Mouse (Mus musculus) thymus, postnatal 36 days (tissue): ENCODE measurements around the gene Fam122c.
"Not testable (repeated sequence)": the region's sequence is repeated elsewhere in the genome, so short reads cannot be mapped to it uniquely, and the experiment has no call there.

Experiments used
- DNase-seq, 2 experiments: peaks; one replicate each; pipeline ENCODE4 v3.0.0; 2022; ENCODE audit warnings: mixed read lengths in 2 of 2

The Fam122c gene

DNA sequence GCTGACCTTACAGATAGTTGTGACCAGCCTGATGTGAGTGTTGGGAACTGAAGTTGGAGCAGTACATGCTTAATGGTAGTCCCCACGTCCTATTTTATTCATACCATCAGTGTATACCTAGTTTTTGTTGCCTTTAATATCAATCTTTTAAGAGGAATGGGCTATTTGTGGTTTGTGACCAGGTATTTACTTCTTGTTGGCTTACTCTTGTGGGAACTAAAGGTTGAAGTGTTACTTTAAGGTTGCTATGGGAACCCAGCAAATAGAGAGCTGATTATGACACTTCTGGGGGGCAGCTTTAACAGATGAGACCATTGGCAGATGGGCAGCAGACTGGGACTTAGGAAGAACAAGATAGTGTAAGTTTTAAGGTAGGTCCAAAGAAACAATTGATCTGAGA, at the start of gene Fam122c:
Fam122c (plus strand) TSS at position 301 of the 400 bp plus-strand sequence.
- no peak for DNase-seq

DNA sequence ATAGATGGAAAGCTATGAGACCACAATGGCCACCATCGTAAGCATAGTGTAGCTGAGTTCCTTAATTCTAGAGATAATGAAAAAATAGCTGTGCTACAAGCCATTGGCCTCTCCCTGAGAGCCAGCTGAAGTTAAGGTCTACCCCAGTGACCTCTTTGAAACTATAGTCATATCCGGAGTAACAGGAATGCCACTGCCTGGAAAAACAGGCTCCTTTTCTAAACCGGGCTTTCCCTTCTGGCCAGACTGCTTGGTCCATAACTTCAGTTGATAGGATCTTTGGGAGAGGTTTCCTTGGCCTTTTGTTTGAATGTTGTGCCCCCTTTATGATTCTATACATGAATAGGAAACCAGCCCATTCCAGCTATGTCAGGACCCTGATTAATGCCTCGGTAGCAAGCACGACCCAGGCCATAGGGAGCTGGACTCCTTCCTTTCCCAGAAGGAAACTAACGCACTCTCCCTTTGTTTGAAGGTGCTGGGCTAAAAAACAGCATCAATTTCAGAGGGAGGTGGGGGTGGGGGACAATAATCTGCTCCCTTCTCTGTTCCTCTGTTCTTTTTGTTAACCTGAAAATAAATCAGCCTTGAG, 48.8 kb upstream of the Fam122c start:
- no peak for DNase-seq

- DNase-seq, result no peak
Measured at GRCm38 (mm10) chrX:53231965-53232364, 41.3 kb upstream of the Fam122c start.

DNA sequence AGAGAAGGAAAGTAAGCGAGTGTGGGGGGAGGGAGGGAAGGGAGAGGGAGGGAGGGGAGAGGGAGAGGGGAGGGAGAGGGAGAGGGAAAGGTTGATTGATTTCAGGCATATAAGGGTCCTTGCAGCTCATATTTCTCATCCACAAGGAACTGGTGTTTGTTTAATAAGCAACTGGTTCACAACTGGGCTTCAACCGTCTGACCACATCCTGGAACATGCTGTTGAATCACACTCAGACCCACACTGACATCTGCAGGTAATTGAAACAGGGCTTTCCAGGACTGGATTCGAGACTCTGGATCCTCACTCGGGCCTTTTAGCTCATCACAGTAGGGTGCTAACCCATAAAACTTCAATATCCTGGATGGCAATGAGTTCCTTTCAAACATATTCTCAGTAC, 39.5 kb upstream of the Fam122c start:
- no peak for DNase-seq

DNA sequence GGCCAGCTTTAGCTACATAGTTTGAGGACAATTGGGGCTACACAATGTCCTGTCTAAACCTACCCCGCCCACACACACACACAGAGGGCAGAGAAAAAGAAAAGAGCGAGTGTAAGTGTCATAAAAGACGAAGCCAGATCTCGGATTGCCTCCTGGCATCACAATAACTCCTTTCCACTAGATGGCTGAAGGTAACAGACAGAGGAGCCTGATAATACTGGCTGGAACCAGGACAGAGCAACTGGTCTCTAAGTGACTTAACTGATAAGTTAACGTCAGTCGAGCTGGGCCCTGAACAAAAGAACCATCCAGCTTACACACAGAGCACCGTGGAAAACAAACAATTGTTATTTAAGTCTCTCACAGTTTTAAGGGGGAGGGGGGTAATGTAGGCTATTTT, 36.8 kb upstream of the Fam122c start:
- DNase-seq, result no peak

DNA sequence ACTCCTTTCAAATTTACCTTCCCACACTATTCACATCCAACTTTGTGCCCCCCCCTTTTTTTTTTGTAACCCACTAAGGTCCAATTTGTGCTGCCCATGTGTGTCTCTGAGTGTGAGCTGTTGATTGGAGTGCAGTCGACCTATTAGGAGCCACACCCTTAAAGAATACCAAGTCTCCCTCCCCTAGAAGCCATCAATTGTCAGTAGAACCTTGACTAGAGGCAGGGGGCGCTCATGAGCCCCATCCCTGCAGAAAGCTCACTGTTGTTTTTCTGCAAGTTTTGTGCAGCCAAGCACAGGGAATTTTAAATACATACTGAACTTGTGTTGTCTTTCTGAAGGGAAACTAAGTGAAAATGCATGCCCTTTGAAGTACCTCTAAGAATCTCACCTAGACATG, 35.3 kb upstream of the Fam122c start:
- DNase-seq, result peak; percentile 1 to 4

GRCm38 (mm10) chrX:53240011-53240410, 33.2 kb upstream of the Fam122c start, which contains the start of gene Plac1:
TSS of gene Plac1 (minus strand) at chrX:53240111.
- DNase-seq, result no peak

DNA sequence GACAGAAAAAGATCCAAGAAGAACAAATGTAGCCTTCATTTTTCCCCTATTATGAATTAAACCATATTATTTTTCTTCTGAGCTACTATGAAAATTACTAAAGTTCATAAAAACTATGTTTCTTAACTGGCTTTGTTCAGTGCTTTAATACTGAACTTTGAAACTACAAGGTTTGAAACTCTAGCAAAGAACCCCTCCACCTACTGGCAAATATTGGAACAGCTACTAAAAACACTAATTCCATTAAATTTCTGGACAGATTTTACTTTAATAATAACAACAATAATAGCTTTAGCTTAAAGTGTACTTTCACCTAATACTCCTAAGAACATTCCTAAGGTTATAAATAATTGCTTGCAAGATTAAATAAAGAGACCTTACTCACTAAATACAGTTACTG, 18.0 kb upstream of the Fam122c start:
- no peak for DNase-seq

DNA sequence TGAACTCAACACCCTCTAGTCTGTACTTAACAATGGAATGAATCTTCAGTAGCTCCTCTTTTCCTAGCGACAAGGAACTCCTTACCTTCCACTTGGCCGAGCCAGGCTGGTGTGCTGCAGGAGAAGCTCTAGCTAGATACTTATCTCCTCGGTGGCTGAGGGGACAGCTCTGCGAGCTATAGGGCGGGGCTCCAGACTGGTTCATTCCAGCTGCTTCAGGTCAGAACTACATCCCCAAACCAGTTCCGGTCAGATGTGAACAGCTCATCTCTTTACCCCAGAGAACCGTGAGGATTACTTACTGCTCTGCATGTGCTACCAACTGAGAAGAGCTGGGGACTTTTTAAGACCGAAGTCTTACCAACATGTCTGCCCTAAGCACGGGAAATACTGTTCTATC, 7.0 kb upstream of the Fam122c start:
- DNase-seq, result no peak

GRCm38 (mm10) chrX:53268856-53269255, 4.4 kb upstream of the Fam122c start:
- DNase-seq, result peak; percentile 13 to 40

DNA sequence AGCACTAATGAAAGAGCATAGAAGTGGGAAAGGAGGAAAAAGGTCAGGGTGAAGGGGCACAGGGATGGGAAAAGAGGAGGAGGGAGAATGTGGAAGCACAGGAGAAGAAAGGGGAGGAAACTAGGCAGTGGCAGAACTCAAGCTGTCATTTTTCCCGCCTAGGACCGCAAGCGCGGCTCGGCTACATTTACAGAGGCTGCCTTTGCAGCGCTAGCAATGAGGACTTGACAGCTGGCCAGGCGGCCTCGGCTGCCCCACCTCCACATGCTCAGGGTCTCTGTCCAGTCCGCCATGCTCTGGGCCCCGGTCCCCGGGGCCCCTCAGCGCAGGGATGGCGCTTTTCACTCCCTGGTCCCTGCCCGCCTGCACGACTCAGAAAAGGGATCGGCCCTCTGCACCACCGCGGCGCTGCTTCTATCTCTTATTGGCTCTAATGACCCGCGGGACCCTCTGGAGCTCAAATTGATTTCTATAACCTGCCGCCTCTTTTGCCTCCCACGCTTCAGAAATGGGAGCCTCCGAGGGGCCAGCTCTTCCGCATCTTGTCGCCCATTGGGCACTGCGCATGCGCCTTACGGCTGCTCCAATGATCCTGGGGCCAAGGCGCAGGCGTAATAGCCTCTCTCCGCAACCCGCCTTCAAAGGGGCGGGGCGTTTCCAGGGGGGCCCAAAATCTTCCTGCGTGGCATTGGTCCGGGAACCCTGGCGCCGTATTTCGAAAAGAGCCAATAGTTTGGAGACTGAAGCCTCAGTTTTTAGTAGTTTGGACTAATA, 3.7 kb upstream of the Fam122c start, which contains the start of gene Fam122b:
Fam122b (minus strand) TSS at position 517 of the 774 bp plus-strand sequence.
- DNase-seq, result peak; percentile 85 to 90

DNA sequence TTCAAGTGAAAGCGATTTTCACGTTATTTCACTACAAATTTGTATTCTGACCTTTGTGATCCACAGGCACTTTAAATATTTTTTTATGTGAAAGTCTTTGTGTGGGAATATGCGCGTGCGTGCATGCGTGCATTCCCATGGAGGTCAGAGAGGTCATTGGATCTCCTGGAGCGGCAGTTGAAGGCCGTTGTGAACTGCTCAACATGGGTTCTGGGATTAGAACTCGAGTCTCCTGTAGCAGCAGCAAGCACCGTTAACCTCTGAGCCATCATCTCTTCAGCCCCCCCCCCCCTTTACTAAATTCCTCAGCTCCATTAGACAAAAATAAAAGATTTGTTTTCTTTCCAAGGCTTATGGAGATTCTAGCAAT, 3.2 kb upstream of the Fam122c start:
- no peak for DNase-seq

- not testable (repeated sequence) for DNase-seq
Measured at GRCm38 (mm10) chrX:53271628-53272027, 1.6 kb upstream of the Fam122c start.

GRCm38 (mm10) chrX:53287924-53288323, 14.7 kb downstream of the Fam122c start:
- no peak for DNase-seq

DNA sequence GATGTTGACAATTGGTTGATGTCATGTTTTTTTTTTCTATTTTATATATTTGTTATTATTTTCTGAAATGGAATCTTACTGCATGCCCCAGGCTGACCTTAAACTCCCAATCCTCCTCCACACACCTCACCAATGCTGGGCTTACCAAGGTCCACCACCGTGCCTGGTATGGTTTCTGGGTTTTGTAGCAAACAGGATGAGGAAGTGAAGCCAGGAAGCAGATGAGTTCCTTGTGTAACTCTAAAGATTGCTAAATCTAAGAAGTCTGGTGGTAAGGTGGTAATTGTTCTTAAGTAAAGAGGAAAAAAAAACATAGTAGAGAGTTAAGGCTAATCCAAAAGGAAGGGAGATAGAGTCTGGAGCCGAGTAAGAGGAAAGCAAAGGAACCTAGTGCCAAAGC, 47.3 kb downstream of the Fam122c start:
- DNase-seq, result no peak

DNA sequence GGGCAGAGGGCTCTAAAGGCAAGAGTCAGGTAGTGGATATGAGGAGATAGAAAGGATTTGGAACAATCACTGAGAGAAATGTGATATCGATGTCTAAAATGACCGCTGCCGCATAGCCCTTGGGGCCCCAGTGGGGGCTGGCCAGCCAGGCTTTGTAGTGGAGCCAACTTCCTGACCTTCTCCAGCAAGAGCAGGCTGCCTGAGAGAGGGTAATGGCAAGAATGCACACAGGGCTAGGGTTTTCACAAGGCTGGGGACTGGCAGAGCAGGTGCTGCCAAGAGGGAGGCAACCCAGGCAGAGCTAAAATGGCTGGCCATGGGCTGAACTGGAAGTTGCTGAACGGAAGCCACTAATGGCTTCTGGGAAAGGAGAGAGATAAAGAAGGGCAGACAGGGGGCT, 47.9 kb downstream of the Fam122c start:
- no peak for DNase-seq

DNA sequence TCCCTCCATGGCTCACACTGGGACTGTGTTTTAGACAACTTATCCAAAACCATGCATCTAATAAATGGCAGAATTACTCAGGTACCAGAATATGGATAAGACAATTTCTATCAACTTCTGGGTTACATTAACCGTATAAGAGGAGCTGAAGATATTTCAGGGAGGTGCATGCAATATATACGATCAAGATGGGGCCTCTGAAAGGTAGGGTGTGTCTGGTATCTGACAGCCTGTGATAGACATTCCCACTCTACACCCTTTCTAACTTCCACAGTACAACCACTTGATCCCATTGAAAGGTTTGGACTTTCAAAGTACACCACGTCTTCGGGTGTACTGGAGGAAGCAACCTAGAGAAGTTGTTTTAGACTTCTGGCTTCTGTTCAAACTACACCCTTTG, 57.2 kb downstream of the Fam122c start:
- DNase-seq, result no peak

DNA sequence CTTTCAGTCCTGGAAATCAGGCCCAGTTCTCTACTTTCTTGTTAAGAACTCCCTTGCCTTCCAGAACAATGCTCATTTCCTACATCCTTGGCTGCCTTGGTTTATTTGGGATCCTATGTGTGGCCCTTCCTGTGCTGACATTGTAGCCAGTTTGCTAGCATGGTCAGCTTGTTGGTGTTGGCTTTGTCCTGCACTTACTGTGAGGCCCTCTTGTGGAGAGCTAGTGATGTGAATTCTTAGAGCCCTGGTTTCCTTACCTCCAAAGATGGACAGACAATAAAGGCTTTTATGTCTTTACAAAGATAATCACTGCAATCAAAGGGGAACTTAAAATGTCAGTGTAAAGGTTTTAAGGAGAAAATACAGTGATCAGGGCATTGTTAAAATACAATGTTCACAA, 64.1 kb downstream of the Fam122c start:
- no peak for DNase-seq

- DNase-seq, result peak; percentile 52 to 57
Measured at GRCm38 (mm10) chrX:53341531-53341930, 68.3 kb downstream of the Fam122c start.

GRCm38 (mm10) chrX:53348374-53348773, 75.2 kb downstream of the Fam122c start:
- no peak for DNase-seq

DNA sequence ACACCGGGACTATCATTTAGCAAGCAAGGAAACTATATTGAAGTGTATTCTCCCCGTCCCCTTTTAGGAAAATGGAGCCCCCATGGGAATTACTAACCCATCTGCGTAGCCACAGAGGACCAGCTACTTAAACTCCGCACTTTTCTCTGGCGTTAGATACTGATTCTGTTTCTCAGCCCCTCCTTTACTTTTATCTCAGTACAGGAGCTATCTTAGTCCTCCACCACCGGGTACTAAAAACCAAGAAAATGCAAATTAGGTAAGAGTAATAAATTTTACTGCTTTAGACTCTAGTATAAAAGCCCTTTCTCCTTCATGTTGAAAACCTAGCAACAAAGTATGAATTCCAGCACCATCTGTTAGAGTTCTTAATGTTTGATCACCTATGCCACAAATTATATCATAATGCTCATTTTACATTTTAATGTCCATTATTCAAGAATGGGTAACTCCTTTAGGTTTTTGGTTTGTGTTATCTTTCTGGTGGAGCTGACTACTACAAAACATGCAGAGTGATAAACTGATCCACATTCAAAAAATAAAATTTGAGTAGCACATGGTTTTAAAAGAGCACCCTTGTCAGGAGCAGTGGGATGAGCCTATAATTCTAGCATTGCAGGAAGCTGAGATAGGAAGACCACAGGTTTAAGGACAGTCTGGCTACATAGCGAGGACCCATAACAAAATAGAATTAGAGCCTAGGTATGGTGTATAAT, 91.6 kb downstream of the Fam122c start:
- DNase-seq, result no peak

DNA sequence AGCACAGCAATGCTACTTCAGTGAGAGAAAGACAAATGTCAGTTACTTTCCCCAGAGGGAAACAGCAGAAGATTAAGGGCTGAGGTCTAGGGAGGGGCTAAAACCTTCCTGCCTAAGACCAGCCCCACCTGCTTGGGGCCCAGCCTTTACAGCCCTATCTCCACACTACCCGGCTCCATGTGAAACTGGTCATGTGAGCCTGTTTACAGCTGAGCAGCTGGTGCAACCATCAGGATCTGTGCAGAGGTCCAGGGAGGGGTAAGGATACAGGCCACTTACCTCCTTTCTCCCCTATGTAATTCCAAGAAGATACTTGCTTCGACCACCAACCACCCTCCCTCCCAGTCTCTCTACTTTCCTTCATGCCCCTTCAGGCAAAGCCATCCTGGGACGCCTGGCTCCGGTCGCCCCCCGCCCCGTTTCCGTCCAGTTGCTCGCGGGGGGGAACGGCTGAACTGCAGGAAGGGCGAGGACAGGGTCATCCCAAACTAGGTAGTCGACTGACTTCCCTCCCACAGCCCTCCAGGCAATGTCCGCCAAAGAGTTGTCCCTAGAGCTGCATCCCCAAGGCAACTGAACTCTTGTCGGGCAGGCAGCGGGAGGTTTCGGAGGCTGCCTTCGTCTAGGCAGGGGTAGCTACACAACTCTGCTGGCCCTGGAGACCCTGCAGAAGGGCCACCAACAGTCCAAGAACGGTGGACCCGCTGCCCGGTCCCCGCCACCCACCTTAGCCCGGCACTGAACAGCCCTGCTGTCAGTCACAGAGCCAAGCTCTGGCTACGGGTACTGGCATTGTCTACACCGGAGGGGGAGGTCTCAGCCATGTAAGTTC, 96.5 kb downstream of the Fam122c start:
- DNase-seq, result peak; percentile 30 to 40

DNA sequence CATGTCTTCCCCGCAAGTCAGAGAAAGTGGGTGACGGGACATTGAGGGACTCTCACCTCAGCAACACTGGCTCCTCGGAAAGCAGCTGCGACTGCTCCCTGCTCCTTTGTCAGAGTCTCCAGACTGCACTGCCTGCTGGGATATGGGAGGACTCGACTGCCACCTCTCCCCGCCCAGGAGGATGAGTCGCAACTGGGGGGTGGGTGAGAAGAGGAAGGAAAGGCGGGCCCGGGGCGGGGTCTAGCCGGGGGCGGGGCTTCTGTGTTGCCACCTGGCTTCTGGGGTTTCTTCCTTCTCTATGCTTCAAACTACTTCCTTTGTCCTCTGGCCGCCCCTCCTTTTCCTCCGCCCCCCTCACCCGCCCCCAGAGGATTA, 97.1 kb downstream of the Fam122c start, which contains the start of gene Mospd1:
Mospd1 (minus strand) TSS at position 137 of the 375 bp plus-strand sequence.
- DNase-seq, result peak; percentile 93 to 94
